Mouse (Mus musculus): ENCODE data around the gene Iqgap2.

DNA sequence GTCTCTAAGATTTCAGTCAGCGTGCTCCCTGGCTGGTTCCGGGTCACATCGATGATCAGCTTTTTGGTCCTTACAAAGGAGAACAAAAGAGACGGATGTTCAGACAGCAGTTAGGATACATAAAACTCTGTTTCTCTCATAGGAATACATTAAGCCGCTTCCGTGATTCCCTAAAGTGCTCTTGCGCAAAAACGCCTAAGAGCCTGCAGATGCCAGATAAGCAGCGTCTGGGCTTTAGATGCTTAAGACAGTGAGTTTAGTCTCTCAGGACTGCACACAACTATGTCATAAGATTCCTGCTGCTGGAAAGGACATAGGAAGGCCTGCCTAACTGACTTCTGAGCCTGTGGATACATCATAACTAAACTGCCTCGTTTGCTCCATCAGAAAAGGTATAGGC, 254.0 kb downstream of the Iqgap2 start:
- TF ChIP-seq GATA1 (IDR thresholded peaks at IDR 0.05; ENCODE audit: low read length) (no peak), TAL1 (IDR thresholded peaks at IDR 0.05; ENCODE audit: low read length) (no peak)
